Mouse (Mus musculus) adrenal gland, adult (tissue): ENCODE measurements around the gene Gm5725.
"Not testable (repeated sequence)": the region's sequence is repeated elsewhere in the genome, so short reads cannot be mapped to it uniquely, and the experiment has no call there.

Source experiments
- DNase-seq, 2 experiments: peaks; one replicate each; pipeline ENCODE4 v3.0.0; 2022 to 2023; ENCODE audit warnings: low spot score in 1 of 2; ENCODE audit not compliant: inconsistent age in 2 of 2

The Gm5725 gene

GRCm38 (mm10) chr7:21844167-21844566, at the start of gene Gm5725:
Gene Gm5725 (minus strand): TSS chr7:21844267.
- DNase-seq = not testable (repeated sequence)

DNA sequence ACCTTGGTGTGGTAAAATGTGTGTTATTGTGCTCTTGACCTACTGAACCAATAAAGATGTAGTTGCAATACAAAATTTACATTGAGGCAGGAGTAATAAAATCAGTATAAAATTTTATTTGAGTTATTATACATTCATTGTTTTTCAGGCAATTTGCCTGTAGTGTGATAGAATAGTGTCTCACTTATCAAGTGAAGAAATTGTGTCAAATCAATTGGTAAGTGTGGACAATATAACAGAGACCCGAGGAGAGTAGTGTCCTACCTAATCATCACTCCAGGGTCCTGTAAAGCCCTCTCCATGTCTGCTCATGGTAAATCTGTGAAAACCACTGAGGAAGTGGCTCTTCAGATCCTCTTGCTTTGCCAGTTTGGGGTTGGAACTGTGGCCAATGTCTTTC, 12.0 kb downstream of the Gm5725 start, which contains the start of gene Vmn1r135:
Vmn1r135 (plus strand) TSS at position 301 of the 400 bp plus-strand sequence.
- DNase-seq = not testable (repeated sequence)

- not testable (repeated sequence) for DNase-seq
Measured at GRCm38 (mm10) chr7:21796628-21797027, 47.4 kb downstream of the Gm5725 start, which contains the start of gene Gm4177. Gene Gm4177 (minus strand): TSS chr7:21796728.
